Mouse (Mus musculus): ENCODE measurements around the gene H2-M9. TPM values are rescaled to one million over a fixed set of nuclear protein-coding genes. Genes with fewer than 3 reads are reported as not detected.

The H2-M9 gene
- total RNA-seq (2015; ENCODE audit: low replicate concordance): not detected in 2 replicates
- total RNA-seq (2017; ENCODE audit: low replicate concordance): 0.42 TPM in 1 of 2 replicates, not detected in the other

DNA sequence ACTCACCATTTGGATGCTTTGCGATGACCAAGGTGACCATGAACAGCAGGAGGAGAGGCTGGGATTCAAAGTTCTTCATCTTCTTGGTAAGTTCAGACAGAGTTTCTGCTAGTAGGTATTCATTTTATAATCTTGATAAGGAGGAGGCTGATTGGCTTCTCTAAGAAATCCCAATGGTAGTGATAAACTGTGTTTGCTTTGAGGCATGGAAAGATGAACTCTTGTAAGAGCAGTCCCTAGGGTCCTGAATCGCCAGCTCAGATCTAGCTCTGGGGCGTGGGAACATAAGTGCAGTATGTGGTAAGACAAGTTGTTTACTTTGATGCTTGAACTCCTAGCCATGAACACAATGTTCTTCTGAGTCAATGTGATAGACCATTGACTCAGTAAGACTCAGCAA, at the start of gene H2-M9:
TSS of gene H2-M9 (minus strand) at position 101 of the 400 bp plus-strand sequence.
- ATAC-seq (replicated peaks; ENCODE audit: low FRiP score, poor library complexity, severe bottlenecking): no peak

DNA sequence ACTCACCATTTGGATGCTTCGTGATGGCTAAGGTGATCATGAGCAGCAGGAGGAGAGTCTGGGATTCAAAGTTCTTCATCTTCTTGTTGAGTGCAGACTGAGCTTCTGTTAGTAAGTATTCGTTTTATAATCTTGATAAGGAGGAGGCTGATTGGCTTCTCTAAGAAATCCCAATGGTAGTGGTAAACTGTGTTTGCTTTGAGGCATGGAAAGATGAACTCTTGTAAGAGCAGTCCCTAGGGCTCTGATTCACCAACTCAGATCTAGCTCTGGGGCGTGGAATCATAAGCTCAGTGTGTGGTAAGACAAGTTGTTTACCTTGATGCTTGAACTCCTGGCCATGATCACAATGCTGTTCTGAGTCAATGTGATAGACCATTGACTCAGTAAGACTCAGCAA, 29.7 kb upstream of the H2-M9 start, which contains the start of gene H2-M1:
TSS of gene H2-M1 (minus strand) at position 101 of the 400 bp plus-strand sequence.
- no peak for ATAC-seq (replicated peaks; ENCODE audit: low FRiP score, poor library complexity, severe bottlenecking)

Other genes starting within 250 kb of the H2-M9 start
- gene H2-M10.4, start 180.3 kb downstream of the H2-M9 start, total RNA-seq (2015; ENCODE audit: low replicate concordance): not detected in 2 replicates
- not detected in 2 replicates for gene H2-M10.4, start 180.3 kb downstream of the H2-M9 start, total RNA-seq (2017; ENCODE audit: low replicate concordance)
- not detected in 2 replicates for gene H2-M11, start 95.6 kb downstream of the H2-M9 start, total RNA-seq (2015; ENCODE audit: low replicate concordance)
- gene H2-M11, start 95.6 kb downstream of the H2-M9 start, total RNA-seq (2017; ENCODE audit: low replicate concordance): not detected in 2 replicates
- gene H2-M1, start 29.6 kb upstream of the H2-M9 start, total RNA-seq (2015; ENCODE audit: low replicate concordance): not detected in 2 replicates
- gene H2-M1, start 29.6 kb upstream of the H2-M9 start, total RNA-seq (2017; ENCODE audit: low replicate concordance): not detected in 2 replicates
- gene H2-M10.5, start 130.2 kb upstream of the H2-M9 start, total RNA-seq (2015; ENCODE audit: low replicate concordance): not detected in 2 replicates
- gene H2-M10.5, start 130.2 kb upstream of the H2-M9 start, total RNA-seq (2017; ENCODE audit: low replicate concordance): not detected in 2 replicates
- gene H2-M10.6, start 169.5 kb upstream of the H2-M9 start, total RNA-seq (2015; ENCODE audit: low replicate concordance): not detected in 2 replicates
- not detected in 2 replicates for gene H2-M10.6, start 169.5 kb upstream of the H2-M9 start, total RNA-seq (2017; ENCODE audit: low replicate concordance)
- gene Trim26, start 194.5 kb upstream of the H2-M9 start, total RNA-seq (2015; ENCODE audit: low replicate concordance): 88.8 and 93.2 TPM in 2 replicates
- gene Trim26, start 194.5 kb upstream of the H2-M9 start, total RNA-seq (2017; ENCODE audit: low replicate concordance): 63.6 and 65.4 TPM in 2 replicates
- gene Trim15, start 224.5 kb upstream of the H2-M9 start, total RNA-seq (2015; ENCODE audit: low replicate concordance): not detected in 2 replicates
- 0.70 and 2.5 TPM in 2 replicates for gene Trim15, start 224.5 kb upstream of the H2-M9 start, total RNA-seq (2017; ENCODE audit: low replicate concordance)
- gene Trim10, start 226.9 kb upstream of the H2-M9 start, total RNA-seq (2015; ENCODE audit: low replicate concordance): 592 TPM in 2 replicates
- gene Trim10, start 226.9 kb upstream of the H2-M9 start, total RNA-seq (2017; ENCODE audit: low replicate concordance): 1,227 and 1,601 TPM in 2 replicates
- not detected in 2 replicates for gene Trim40, start 247.5 kb upstream of the H2-M9 start, total RNA-seq (2015; ENCODE audit: low replicate concordance)
- gene Trim40, start 247.5 kb upstream of the H2-M9 start, total RNA-seq (2017; ENCODE audit: low replicate concordance): not detected in 2 replicates

All from erythroblast, adult 5-6 weeks (primary cell).